Mouse (Mus musculus): ENCODE data around the gene Lor. TPM values are rescaled to one million over a fixed set of nuclear protein-coding genes. Genes with fewer than 3 reads are reported as not detected.

Gene Lor
- 1.1 and 1.2 TPM in 2 replicates for polyA plus RNA-seq (2015; fragmentation: Nextera tagmentation; extraction: Ambion mirVana)

DNA sequence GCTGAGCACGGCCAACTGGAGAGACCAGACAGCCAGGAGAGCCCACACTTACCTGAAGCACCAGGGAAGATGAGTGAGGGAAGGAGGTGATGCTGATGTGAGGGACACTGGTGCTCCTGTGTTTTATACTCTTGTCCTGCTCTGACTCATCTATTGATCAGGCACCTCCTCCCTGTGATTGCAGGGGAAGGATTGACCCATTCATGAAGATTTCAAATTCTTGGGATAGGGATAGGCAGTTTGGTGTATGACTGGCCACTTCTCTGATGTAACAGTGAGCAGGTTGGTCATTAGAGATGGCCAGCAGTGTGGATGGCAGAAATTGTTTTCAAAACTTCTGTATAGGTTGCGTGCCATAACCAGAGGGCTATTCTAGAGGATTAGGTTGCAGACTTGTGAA, at the start of gene Lor:
Lor (minus strand) TSS at position 101 of the 400 bp plus-strand sequence.
- Histone ChIP-seq H3K27ac (ENCODE audit: low read length) (no peak within 1 kb of the TSS), H3K4me3 (ENCODE audit: low read depth, low read length) (peak within 1 kb of the TSS; percentile 67; the same call in 1 of the 2 replicates), H3K27me3 (replicated peaks; ENCODE audit: insufficient read depth, low read length) (peaks cover 15% of the 10 kb centered on the region; the same call in 1 of the 2 replicates), H3K4me1 (ENCODE audit: insufficient read depth, low read depth, low read length) (no peaks in the 10 kb centered on the region), H3K4me2 (replicated peaks; ENCODE audit: low read depth, low read length) (peak within 1 kb of the TSS; percentile 100), H3K9me3 (ENCODE audit: low read length) (no peaks in the 10 kb centered on the region), H3K9ac (replicated peaks; ENCODE audit: low read depth) (no peak within 1 kb of the TSS), H3K36me3 (ENCODE audit: insufficient read depth, low read length) (no peaks in the 10 kb centered on the region)
- ATAC-seq (no peak), DNase-seq (ENCODE audit: low spot score) (no peak)
- 78% methylated on average over 2 of the region's 2 CpGs for WGBS
- TF ChIP-seq EP300 (IDR thresholded peaks at IDR 0.05): no peak
- no peak for TF ChIP-seq CTCF (IDR thresholded peaks at IDR 0.05)

DNA sequence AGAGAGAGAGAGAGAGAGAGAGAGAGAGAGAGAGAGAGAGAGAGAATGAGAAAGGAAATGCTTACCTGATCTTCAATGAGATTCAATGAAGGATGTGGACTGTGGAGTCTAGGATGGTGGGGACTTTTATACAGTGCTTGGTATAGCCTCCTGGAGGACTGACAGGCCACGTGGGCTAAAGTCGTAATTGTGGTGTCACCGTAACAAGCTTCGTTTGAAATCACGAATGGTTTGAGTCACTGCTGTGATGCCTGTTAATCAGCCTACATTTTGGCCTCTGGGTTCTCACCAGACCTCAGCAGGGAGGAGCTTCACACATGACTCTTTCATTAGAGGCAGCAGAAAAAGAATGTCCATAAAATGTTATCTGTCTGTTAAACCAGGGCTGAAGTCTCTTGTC, 40.9 kb upstream of the Lor start, which contains the start of gene Prr9:
Prr9 (minus strand) TSS at position 101 of the 400 bp plus-strand sequence.
- Histone ChIP-seq H3K36me3 (ENCODE audit: insufficient read depth, low read length) (no peaks in the 10 kb centered on the region), H3K4me3 (ENCODE audit: low read depth, low read length) (no peak within 1 kb of the TSS), H3K4me2 (replicated peaks; ENCODE audit: low read depth, low read length) (no peak within 1 kb of the TSS), H3K9me3 (ENCODE audit: low read length) (no peaks in the 10 kb centered on the region), H3K27me3 (replicated peaks; ENCODE audit: insufficient read depth, low read length) (no peaks in the 10 kb centered on the region), H3K9ac (replicated peaks; ENCODE audit: low read depth) (no peak within 1 kb of the TSS), H3K27ac (ENCODE audit: low read length) (no peak within 1 kb of the TSS), H3K4me1 (ENCODE audit: insufficient read depth, low read depth, low read length) (no peaks in the 10 kb centered on the region)
- no peak for TF ChIP-seq EP300 (IDR thresholded peaks at IDR 0.05)
- no peak for TF ChIP-seq CTCF (IDR thresholded peaks at IDR 0.05)
- 73% methylated on average over 5 of the region's 5 CpGs for WGBS
- ATAC-seq: no peak
- DNase-seq (ENCODE audit: low spot score): no peak

DNA sequence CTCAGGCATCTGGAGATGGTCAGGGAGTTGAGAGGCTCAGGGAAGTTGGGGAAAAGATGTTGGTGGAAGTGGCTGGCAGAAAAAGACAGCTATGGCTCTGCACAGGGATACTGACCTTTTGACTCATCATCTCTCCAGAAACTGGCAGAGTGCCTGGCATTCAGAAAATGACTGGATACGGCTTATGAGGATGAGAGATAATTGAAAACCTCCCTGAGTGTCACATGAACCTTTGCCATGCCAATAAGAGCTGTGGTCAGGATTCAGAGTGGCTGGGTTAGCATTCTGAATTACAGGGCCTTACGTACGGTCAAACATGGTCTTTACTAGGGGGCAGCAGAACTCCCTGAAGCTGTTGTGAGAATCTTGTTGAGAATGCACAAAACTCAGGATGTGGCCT, 38.0 kb upstream of the Lor start:
- TF ChIP-seq CTCF (IDR thresholded peaks at IDR 0.05) (no peak), EP300 (IDR thresholded peaks at IDR 0.05) (no peak)
- H3K27ac ChIP-seq (ENCODE audit: low read length): no peak overlapping the region
- no peaks in the 10 kb centered on the region for H3K27me3 ChIP-seq (replicated peaks; ENCODE audit: insufficient read depth, low read length)
- H3K9me3 ChIP-seq (ENCODE audit: low read length): no peaks in the 10 kb centered on the region
- H3K9ac ChIP-seq (replicated peaks; ENCODE audit: low read depth): no peak overlapping the region
- H3K4me3 ChIP-seq (ENCODE audit: low read depth, low read length): no peak overlapping the region
- DNase-seq (ENCODE audit: low spot score) (no peak), ATAC-seq (no peak)
- no peaks in the 10 kb centered on the region for H3K36me3 ChIP-seq (ENCODE audit: insufficient read depth, low read length)
- H3K4me1 ChIP-seq (ENCODE audit: insufficient read depth, low read depth, low read length): no peaks in the 10 kb centered on the region
- 68% methylated on average over 3 of the region's 3 CpGs for WGBS
- no peak overlapping the region for H3K4me2 ChIP-seq (replicated peaks; ENCODE audit: low read depth, low read length)

GRCm38 (mm10) chr3:92117930-92118329, 35.0 kb upstream of the Lor start:
- Histone ChIP-seq H3K9ac (replicated peaks; ENCODE audit: low read depth) (no peak overlapping the region), H3K9me3 (ENCODE audit: low read length) (no peaks in the 10 kb centered on the region), H3K27me3 (replicated peaks; ENCODE audit: insufficient read depth, low read length) (no peaks in the 10 kb centered on the region), H3K4me1 (ENCODE audit: insufficient read depth, low read depth, low read length) (no peaks in the 10 kb centered on the region), H3K4me3 (ENCODE audit: low read depth, low read length) (no peak overlapping the region), H3K4me2 (replicated peaks; ENCODE audit: low read depth, low read length) (no peak overlapping the region), H3K36me3 (ENCODE audit: insufficient read depth, low read length) (no peaks in the 10 kb centered on the region), H3K27ac (ENCODE audit: low read length) (no peak overlapping the region)
- DNase-seq (ENCODE audit: low spot score): peak; percentile 48
- no peak for ATAC-seq
- TF ChIP-seq CTCF (IDR thresholded peaks at IDR 0.05) (peak; percentile 64), EP300 (IDR thresholded peaks at IDR 0.05) (no peak)
- WGBS: 30% methylated on average over 3 of the region's 3 CpGs

DNA sequence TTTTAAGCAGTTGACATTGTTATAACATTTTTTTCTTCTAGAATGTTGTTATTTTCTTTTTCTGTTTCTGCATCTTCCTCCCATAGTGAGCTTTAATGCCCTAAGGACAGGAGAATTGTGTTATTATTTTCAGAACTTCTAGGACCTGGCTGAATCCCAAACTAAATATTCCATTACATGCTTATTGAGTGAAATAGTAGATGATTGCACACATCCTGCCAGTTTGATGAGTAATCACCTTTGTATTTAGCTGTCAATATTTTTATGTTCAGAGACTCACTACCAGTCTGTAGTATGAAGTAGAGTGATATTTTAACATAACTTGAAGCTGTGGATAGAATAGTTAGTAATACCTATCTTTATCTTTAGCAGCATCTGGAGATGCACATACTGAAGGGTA, 28.6 kb upstream of the Lor start:
- Histone ChIP-seq H3K4me2 (replicated peaks; ENCODE audit: low read depth, low read length) (no peak overlapping the region), H3K9ac (replicated peaks; ENCODE audit: low read depth) (no peak overlapping the region), H3K4me3 (ENCODE audit: low read depth, low read length) (no peak overlapping the region), H3K9me3 (ENCODE audit: low read length) (no peaks in the 10 kb centered on the region), H3K27ac (ENCODE audit: low read length) (no peak overlapping the region), H3K27me3 (replicated peaks; ENCODE audit: insufficient read depth, low read length) (no peaks in the 10 kb centered on the region), H3K4me1 (ENCODE audit: insufficient read depth, low read depth, low read length) (no peaks in the 10 kb centered on the region), H3K36me3 (ENCODE audit: insufficient read depth, low read length) (no peaks in the 10 kb centered on the region)
- ATAC-seq: no peak
- DNase-seq (ENCODE audit: low spot score): no peak
- no peak for TF ChIP-seq EP300 (IDR thresholded peaks at IDR 0.05)

DNA sequence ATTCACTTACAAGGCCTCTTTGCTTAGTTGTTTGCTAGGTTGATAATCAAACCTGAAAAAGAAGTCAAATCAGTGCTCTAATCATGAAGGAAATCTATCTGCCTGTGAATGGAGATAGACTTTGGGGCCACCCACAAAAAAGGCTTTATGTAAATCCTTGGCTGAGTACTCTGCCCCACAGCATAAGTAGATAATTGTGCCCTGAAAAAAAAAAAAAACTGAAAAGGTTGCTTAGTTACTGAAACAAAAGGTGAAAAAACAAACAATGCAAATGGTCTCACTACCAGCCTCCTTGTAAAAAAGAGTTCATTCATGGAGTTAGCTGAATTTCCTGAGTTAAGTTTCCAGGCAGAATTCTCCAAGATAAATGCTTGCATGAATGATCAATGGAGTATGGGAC, 27.8 kb upstream of the Lor start:
- Histone ChIP-seq H3K4me2 (replicated peaks; ENCODE audit: low read depth, low read length) (no peak overlapping the region), H3K4me3 (ENCODE audit: low read depth, low read length) (no peak overlapping the region), H3K9ac (replicated peaks; ENCODE audit: low read depth) (no peak overlapping the region), H3K9me3 (ENCODE audit: low read length) (no peaks in the 10 kb centered on the region), H3K36me3 (ENCODE audit: insufficient read depth, low read length) (no peaks in the 10 kb centered on the region), H3K27ac (ENCODE audit: low read length) (no peak overlapping the region), H3K4me1 (ENCODE audit: insufficient read depth, low read depth, low read length) (no peaks in the 10 kb centered on the region), H3K27me3 (replicated peaks; ENCODE audit: insufficient read depth, low read length) (no peaks in the 10 kb centered on the region)
- no peak for TF ChIP-seq EP300 (IDR thresholded peaks at IDR 0.05)
- TF ChIP-seq CTCF (IDR thresholded peaks at IDR 0.05): no peak
- ATAC-seq: no peak
- no peak for DNase-seq (ENCODE audit: low spot score)

DNA sequence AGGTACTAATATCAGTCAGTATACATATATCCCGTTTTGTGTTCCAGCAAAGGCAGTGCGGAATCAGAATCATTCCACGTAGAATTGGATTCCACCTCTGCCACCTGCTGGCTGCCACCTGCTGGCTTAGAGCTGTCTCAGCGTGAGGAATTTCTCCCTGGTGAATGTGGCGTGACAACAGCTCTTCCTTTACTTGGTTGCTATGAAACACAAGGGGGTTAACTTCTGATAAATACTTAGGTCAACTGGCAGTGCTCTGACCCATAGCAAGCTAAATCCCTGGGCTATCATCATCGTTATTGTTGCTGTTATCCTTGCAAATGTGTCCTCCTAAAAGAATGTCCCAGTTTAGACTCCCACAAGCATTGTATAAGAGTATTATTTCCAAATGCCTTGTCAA, 23.6 kb upstream of the Lor start:
- Histone ChIP-seq H3K36me3 (ENCODE audit: insufficient read depth, low read length) (no peaks in the 10 kb centered on the region), H3K4me2 (replicated peaks; ENCODE audit: low read depth, low read length) (no peak overlapping the region), H3K9me3 (ENCODE audit: low read length) (no peaks in the 10 kb centered on the region), H3K9ac (replicated peaks; ENCODE audit: low read depth) (no peak overlapping the region), H3K27me3 (replicated peaks; ENCODE audit: insufficient read depth, low read length) (no peaks in the 10 kb centered on the region), H3K4me1 (ENCODE audit: insufficient read depth, low read depth, low read length) (no peaks in the 10 kb centered on the region), H3K27ac (ENCODE audit: low read length) (no peak overlapping the region), H3K4me3 (ENCODE audit: low read depth, low read length) (no peak overlapping the region)
- ATAC-seq (no peak; the same call in 1 of the 2 replicates), DNase-seq (ENCODE audit: low spot score) (peak; percentile 28)
- no peak for TF ChIP-seq EP300 (IDR thresholded peaks at IDR 0.05)
- peak; percentile 70 for TF ChIP-seq CTCF (IDR thresholded peaks at IDR 0.05)
- 6% methylated on average over 6 of the region's 6 CpGs for WGBS
